Mouse (Mus musculus): Measurements from ENCODE around the gene Slc16a8. TPM values are rescaled to one million over a fixed set of nuclear protein-coding genes. Genes with fewer than 3 reads are reported as not detected.
A peak's percentile ranks its signal among the peaks of the same experiment; 100 is the strongest.
"Not testable (repeated sequence)": the region's sequence is repeated elsewhere in the genome, so short reads cannot be mapped to it uniquely, and the experiment has no call there.

Gene Slc16a8
- polyA plus RNA-seq, 2 experiments: not detected

GRCm38 (mm10) chr15:79242574-79243233, 11.9 kb downstream of the Slc16a8 start:
- 69% methylated on average over 13 of the region's 13 CpGs for WGBS (ENCODE audit: insufficient replicate concordance)
- Histone ChIP-seq H3K9ac (replicated peaks) (no peak overlapping the region), H3K36me3 (replicated peaks; ENCODE audit: control insufficient read depth, insufficient read depth, low read depth) (peaks cover 2% of the 10 kb centered on the region; the same call in 1 of the 2 replicates), H3K4me3 (ENCODE audit: insufficient read depth in 1 of 2, low read depth in 2 of 2, low read length in 2 of 2) (no peak overlapping the region), H3K4me2 (ENCODE audit: low read depth) (no peak overlapping the region), H3K9me3 (ENCODE audit: control insufficient read depth, low read length) (no peaks in the 10 kb centered on the region), H3K4me1 (replicated peaks; ENCODE audit: control insufficient read depth in 2 of 2, insufficient read depth in 2 of 2, low read length in 1 of 2) (no peaks in the 10 kb centered on the region; a peak in 1 of 4 replicates), H3K27ac (no peak overlapping the region), H3K27me3 (ENCODE audit: control insufficient read depth, insufficient read depth, low read length) (no peaks in the 10 kb centered on the region)
- ATAC-seq (ENCODE audit: insufficient read depth): peak; percentile 44
- TF ChIP-seq EP300 (IDR thresholded peaks at IDR 0.05; ENCODE audit: low read depth) (no peak), CTCF (IDR thresholded peaks at IDR 0.05; ENCODE audit: low read depth) (no peak)
- DNase-seq (ENCODE audit: low read depth in 3 of 3, low spot score in 3 of 3): no peak

GRCm38 (mm10) chr15:79238036-79238435, 16.5 kb downstream of the Slc16a8 start:
- Histone ChIP-seq H3K36me3 (replicated peaks; ENCODE audit: control insufficient read depth, insufficient read depth, low read depth) (no peaks in the 10 kb centered on the region; the same call in 1 of the 2 replicates), H3K4me1 (replicated peaks; ENCODE audit: control insufficient read depth in 2 of 2, insufficient read depth in 2 of 2, low read length in 1 of 2) (no peaks in the 10 kb centered on the region), H3K4me2 (ENCODE audit: low read depth) (no peak overlapping the region), H3K27ac (no peak overlapping the region), H3K4me3 (ENCODE audit: insufficient read depth in 1 of 2, low read depth in 2 of 2, low read length in 2 of 2) (no peak overlapping the region), H3K9me3 (ENCODE audit: control insufficient read depth, low read length) (no peaks in the 10 kb centered on the region), H3K27me3 (ENCODE audit: control insufficient read depth, insufficient read depth, low read length) (no peaks in the 10 kb centered on the region), H3K9ac (replicated peaks) (no peak overlapping the region)
- DNase-seq (ENCODE audit: low read depth in 3 of 3, low spot score in 3 of 3) (no peak), ATAC-seq (ENCODE audit: insufficient read depth) (no peak)
- WGBS (ENCODE audit: insufficient replicate concordance): 71% methylated on average over 6 of the region's 6 CpGs
- no peak for TF ChIP-seq CTCF (IDR thresholded peaks at IDR 0.05; ENCODE audit: low read depth)
- no peak for TF ChIP-seq EP300 (IDR thresholded peaks at IDR 0.05; ENCODE audit: low read depth)

- no peak for ATAC-seq (ENCODE audit: insufficient read depth)
- TF ChIP-seq EP300 (IDR thresholded peaks at IDR 0.05; ENCODE audit: low read depth) (no peak), CTCF (IDR thresholded peaks at IDR 0.05; ENCODE audit: low read depth) (no peak)
- no peak overlapping the region for H3K27ac ChIP-seq
Observed at GRCm38 (mm10) chr15:79235268-79235667, 19.3 kb downstream of the Slc16a8 start.

GRCm38 (mm10) chr15:79229058-79229821, 25.3 kb downstream of the Slc16a8 start, which contains the start of the genes Pick1 and Gm49486:
Gene Pick1 (plus strand): TSS chr15:79229173.
Gene Gm49486 (plus strand): TSS chr15:79229391.
- Histone ChIP-seq H3K9me3 (ENCODE audit: control insufficient read depth, low read length) (no peaks in the 10 kb centered on the region), H3K36me3 (replicated peaks; ENCODE audit: control insufficient read depth, insufficient read depth, low read depth) (no peaks in the 10 kb centered on the region), H3K27me3 (ENCODE audit: control insufficient read depth, insufficient read depth, low read length) (no peaks in the 10 kb centered on the region), H3K4me1 (replicated peaks; ENCODE audit: control insufficient read depth in 2 of 2, insufficient read depth in 2 of 2, low read length in 1 of 2) (peaks cover 6 to 7% of the 10 kb centered on the region in 2 experiments), H3K27ac (peak within 1 kb of the TSS; percentile 63), H3K9ac (replicated peaks) (peak within 1 kb of the TSS; percentile 76), H3K4me2 (ENCODE audit: low read depth) (peak within 1 kb of the TSS; percentile 99), H3K4me3 (ENCODE audit: insufficient read depth in 1 of 2, low read depth in 2 of 2, low read length in 2 of 2) (peak within 1 kb of the TSS; percentile 74 to 76)
- DNase-seq (ENCODE audit: low read depth in 3 of 3, low spot score in 3 of 3): peak; percentile 63 to 73 (median 71)
- WGBS (ENCODE audit: insufficient replicate concordance): under 1% methylated on average over 49 of the region's 51 CpGs
- TF ChIP-seq EP300 (IDR thresholded peaks at IDR 0.05; ENCODE audit: low read depth) (no peak), CTCF (IDR thresholded peaks at IDR 0.05; ENCODE audit: low read depth) (0 out of 2 replicates have a peak, but pooled peaks have one; percentile 21)
- ATAC-seq (ENCODE audit: insufficient read depth): peak; percentile 79

More at GRCm38 (mm10) chr15:79235268-79235667, 19.3 kb downstream of the Slc16a8 start:
- WGBS (ENCODE audit: insufficient replicate concordance): 74% methylated on average over 9 of the region's 9 CpGs
- no peak overlapping the region for H3K9ac ChIP-seq (replicated peaks)
- no peak overlapping the region for H3K4me2 ChIP-seq (ENCODE audit: low read depth)
- no peak overlapping the region for H3K4me3 ChIP-seq (ENCODE audit: insufficient read depth in 1 of 2, low read depth in 2 of 2, low read length in 2 of 2)
- H3K4me1 ChIP-seq (replicated peaks; ENCODE audit: control insufficient read depth in 2 of 2, insufficient read depth in 2 of 2, low read length in 1 of 2): no peaks in the 10 kb centered on the region
- no peaks in the 10 kb centered on the region for H3K36me3 ChIP-seq (replicated peaks; ENCODE audit: control insufficient read depth, insufficient read depth, low read depth)
- H3K9me3 ChIP-seq (ENCODE audit: control insufficient read depth, low read length): no peaks in the 10 kb centered on the region
- no peak for DNase-seq (ENCODE audit: low read depth in 3 of 3, low spot score in 3 of 3)
- no peaks in the 10 kb centered on the region for H3K27me3 ChIP-seq (ENCODE audit: control insufficient read depth, insufficient read depth, low read length)

- not testable (repeated sequence) for ATAC-seq (ENCODE audit: insufficient read depth); H3K27me3 ChIP-seq (ENCODE audit: control insufficient read depth, insufficient read depth, low read length); H3K4me1 ChIP-seq (replicated peaks; ENCODE audit: control insufficient read depth in 2 of 2, insufficient read depth in 2 of 2, low read length in 1 of 2); H3K4me2 ChIP-seq (ENCODE audit: low read depth); H3K27ac ChIP-seq; H3K36me3 ChIP-seq (replicated peaks; ENCODE audit: control insufficient read depth, insufficient read depth, low read depth); H3K9ac ChIP-seq (replicated peaks); H3K4me3 ChIP-seq (ENCODE audit: insufficient read depth in 1 of 2, low read depth in 2 of 2, low read length in 2 of 2); DNase-seq (ENCODE audit: low read depth in 3 of 3, low spot score in 3 of 3); H3K9me3 ChIP-seq (ENCODE audit: control insufficient read depth, low read length)
- WGBS (ENCODE audit: insufficient replicate concordance): 38% methylated on average over 2 of the region's 2 CpGs
- peak; percentile 22; the same call in 1 of the 2 replicates for TF ChIP-seq CTCF (IDR thresholded peaks at IDR 0.05; ENCODE audit: low read depth)
Observed at GRCm38 (mm10) chr15:79225780-79226179, 28.8 kb downstream of the Slc16a8 start.
